Mouse (Mus musculus) mesoderm, embryonic 11.5 days (tissue): ENCODE data around the gene Ttll11.
A peak's percentile ranks its signal among the peaks of the same experiment; 100 is the strongest.

Experiments used
- DNase-seq: peaks from one replicate; pipeline ENCODE4 v3.0.0-alpha.2; 2012; ENCODE audit warnings: low read depth, low spot score

Gene Ttll11

GRCm38 (mm10) chr2:35852971-35853370, 126.7 kb downstream of the Ttll11 start:
- no peak for DNase-seq

GRCm38 (mm10) chr2:35852164-35852509, 127.6 kb downstream of the Ttll11 start:
- no peak for DNase-seq

- no peak for DNase-seq
These were observed 128.1 kb downstream of the Ttll11 start for GRCm38 (mm10) chr2:35851420-35852163.

- no peak for DNase-seq
These were observed 130.0 kb downstream of the Ttll11 start for GRCm38 (mm10) chr2:35849632-35850230.

- DNase-seq = no peak
These were observed 133.9 kb downstream of the Ttll11 start for GRCm38 (mm10) chr2:35845611-35846504.

GRCm38 (mm10) chr2:35843896-35844690, 135.6 kb downstream of the Ttll11 start:
- no peak for DNase-seq

GRCm38 (mm10) chr2:35842780-35843474, 136.8 kb downstream of the Ttll11 start:
- DNase-seq = no peak

GRCm38 (mm10) chr2:35841841-35842420, 137.8 kb downstream of the Ttll11 start:
- no peak for DNase-seq

- DNase-seq = no peak
These were observed 138.5 kb downstream of the Ttll11 start for GRCm38 (mm10) chr2:35840956-35841816.

GRCm38 (mm10) chr2:35838751-35839479, 140.8 kb downstream of the Ttll11 start:
- no peak for DNase-seq

- DNase-seq = no peak
These were observed 145.4 kb downstream of the Ttll11 start for GRCm38 (mm10) chr2:35834198-35834913.

- no peak for DNase-seq
These were observed 146.2 kb downstream of the Ttll11 start for GRCm38 (mm10) chr2:35833546-35833945.

- DNase-seq = peak; percentile 60
These were observed 146.8 kb downstream of the Ttll11 start for GRCm38 (mm10) chr2:35832742-35833425.

- DNase-seq = no peak
These were observed 147.7 kb downstream of the Ttll11 start for GRCm38 (mm10) chr2:35831904-35832581.

GRCm38 (mm10) chr2:35830966-35831903, 148.5 kb downstream of the Ttll11 start:
- no peak for DNase-seq

GRCm38 (mm10) chr2:35829136-35829535, 150.6 kb downstream of the Ttll11 start:
- no peak for DNase-seq
